ENCODE assay signal across 9 mouse cellular contexts in genomic region chr17:31789906-31790279, GRCm38 (mm10).
DNase-seq lines count a peak whose midpoint lies in the region; ATAC-seq and TF ChIP-seq lines count a peak whose summit lies in the region.
"Had no signal": no experiment of that assay in that cellular context is flagged by ENCODE, and none has a peak within 500 bp of the region (broad histone marks: within the 10 kb centered on the region; RNA-seq: fewer than 3 reads in every experiment).

No protein-coding gene starts in this region.

- no peaks in the 10 kb centered on the region for H3K27me3 ChIP-seq in heart, adult 2 months (ENCODE audit: control insufficient read depth, insufficient read depth, low read length)
- no peaks in the 10 kb centered on the region for H3K27me3 ChIP-seq in hindbrain, embryonic 11.5 days (ENCODE audit: control insufficient read depth, insufficient read depth, low read length)
- H3K27me3 ChIP-seq in limb, embryonic 15.5 days: no peaks in the 10 kb centered on the region

- no peak for TF ChIP-seq EP300 in heart, adult 2 months (IDR thresholded peaks at IDR 0.05; ENCODE audit: insufficient read depth, low read depth, low read length)

- H3K36me3 ChIP-seq in heart, adult 2 months (ENCODE audit: control insufficient read depth, insufficient read depth, low read length): no peaks in the 10 kb centered on the region
- no peaks in the 10 kb centered on the region for H3K36me3 ChIP-seq in hindbrain, embryonic 11.5 days (ENCODE audit: control insufficient read depth, insufficient read depth, low read length)
- H3K36me3 ChIP-seq in limb, embryonic 15.5 days: no peaks in the 10 kb centered on the region

- intact Hi-C loops in heart, adult 2 months (cut with DNase I): loop anchor here (2.0 to 5.0 kb wide), 4 partner anchors 23 to 63 kb away; no protein-coding TSS in a partner anchor
- intact Hi-C loops in heart, postnatal 25 days (cut with DNase I): loop anchor here (5.0 kb wide), 1 partner anchor 42 kb away; no protein-coding TSS in a partner anchor

- TF ChIP-seq POLR2A in heart, adult 2 months (IDR thresholded peaks at IDR 0.05; ENCODE audit: insufficient read depth, low read depth, low read length): no peak
- no peak for TF ChIP-seq POLR2A in brain, embryonic 14.5 days (IDR thresholded peaks at IDR 0.05; ENCODE audit: borderline replicate concordance, extremely low read depth, insufficient read depth, insufficient read length, poor library complexity, severe bottlenecking)

- no peaks in the 10 kb centered on the region for H3K79me2 ChIP-seq in heart, adult 2 months (replicated peaks; ENCODE audit: control insufficient read depth, insufficient read depth, low read length)

- 51% methylated on average over 5 of the region's 5 CpGs for WGBS in heart, adult 2 months
- 4% methylated on average over 5 of the region's 5 CpGs for WGBS in hindbrain, embryonic 11.5 days
- WGBS in limb, embryonic 15.5 days: 12% methylated on average over 5 of the region's 5 CpGs

- H3K9me3 ChIP-seq in hindbrain, embryonic 11.5 days (ENCODE audit: control insufficient read depth, low read length): no peaks in the 10 kb centered on the region
- no peaks in the 10 kb centered on the region for H3K9me3 ChIP-seq in limb, embryonic 15.5 days

- H3K4me1 ChIP-seq in heart, adult 2 months (ENCODE audit: control insufficient read depth, insufficient read depth, low read length): peaks cover 15% of the 10 kb centered on the region
- H3K4me1 ChIP-seq in hindbrain, embryonic 11.5 days (replicated peaks; ENCODE audit: control insufficient read depth, insufficient read depth, low read length): peaks cover 14% of the 10 kb centered on the region
- peaks cover 44% of the 10 kb centered on the region for H3K4me1 ChIP-seq in limb, embryonic 15.5 days

- DNase-seq in heart, adult 2 months: no peak
- DNase-seq in heart, postnatal 25 days (ENCODE audit: low spot score): no peak
- peak; percentile 92 for DNase-seq in brain, embryonic 14.5 days (ENCODE audit: low read depth)
- peak; percentile 78 for DNase-seq in hindbrain, embryonic 11.5 days (ENCODE audit: low spot score)
- DNase-seq in yolk sac, embryonic 10.5 days (ENCODE audit: low spot score): peak; percentile 34
- DNase-seq in urinary bladder, postnatal 10 days (ENCODE audit: low spot score): no peak
- DNase-seq in frontal cortex, postnatal 36 days (ENCODE audit: low spot score in 2 of 2): no peak

- no peak overlapping the region for H3K4me3 ChIP-seq in heart, adult 2 months
- no peak overlapping the region for H3K4me3 ChIP-seq in hindbrain, embryonic 11.5 days (ENCODE audit: low read depth, low read length)
- H3K4me3 ChIP-seq in limb, embryonic 15.5 days: no peak overlapping the region
- H3K4me3 ChIP-seq: erythroblast, embryonic 14.5 days had no signal

- ATAC-seq in hindbrain, embryonic 11.5 days (ENCODE audit: low FRiP score): peak; percentile 41
- ATAC-seq in limb, embryonic 15.5 days (ENCODE audit: insufficient number of reproducible peaks, low FRiP score, low TSS enrichment, low read depth): no peak

- no peak for TF ChIP-seq CTCF in heart, adult 2 months (IDR thresholded peaks at IDR 0.05)
- no peak for TF ChIP-seq CTCF in brain, embryonic 14.5 days (IDR thresholded peaks at IDR 0.05; ENCODE audit: borderline replicate concordance, extremely low read depth, insufficient read depth, insufficient read length)

- H3K9ac ChIP-seq in heart, adult 2 months (ENCODE audit: low read depth, low read length): no peak overlapping the region; the same call in 1 of the 2 replicates
- H3K9ac ChIP-seq in hindbrain, embryonic 11.5 days (ENCODE audit: low read depth, low read length): no peak overlapping the region
- H3K9ac ChIP-seq in limb, embryonic 15.5 days: no peak overlapping the region

- peak overlapping the region; percentile 76; the same call in 1 of the 2 replicates for H3K27ac ChIP-seq in heart, adult 2 months
- H3K27ac ChIP-seq in hindbrain, embryonic 11.5 days (ENCODE audit: low read depth, low read length): peak overlapping the region; percentile 61; the same call in 1 of the 2 replicates
- H3K27ac ChIP-seq in limb, embryonic 15.5 days: 0 out of 2 replicates have a peak overlapping the region, but pooled peaks have one; percentile 65

- no peak overlapping the region for H3K4me2 ChIP-seq in hindbrain, embryonic 11.5 days (replicated peaks; ENCODE audit: low read depth, low read length)
- H3K4me2 ChIP-seq in limb, embryonic 15.5 days: no peak overlapping the region

Comparison
In these comparisons a context has a peak if more than half of its experiments do, and no peak if none do; other contexts are left out.
1. DNase-seq: peak in brain, embryonic 14.5 days (single experiment), hindbrain, embryonic 11.5 days (single experiment) and yolk sac, embryonic 10.5 days (single experiment); none in heart, adult 2 months (0 of 2), heart, postnatal 25 days (single experiment), urinary bladder, postnatal 10 days (single experiment) and frontal cortex, postnatal 36 days (0 of 2).
2. Peak in every context shown above with its lines, with median percentiles within 50 percentile points of each other: H3K27ac ChIP-seq.